Mouse (Mus musculus) heart, postnatal 36 days (tissue): Measurements from ENCODE around the gene Stim2. TPM values are rescaled to one million over a fixed set of nuclear protein-coding genes. Genes with fewer than 3 reads are reported as not detected.
A peak's percentile ranks its signal among the peaks of the same experiment; 100 is the strongest.

Experiments
- DNase-seq, 2 experiments: peaks; one replicate each; pipeline ENCODE4 v3.0.0; 2021 to 2022
- intact Hi-C: fragments of 180-260 bp; cut with DNase I; formaldehyde crosslinking; loops from one replicate; pipeline ENCODE4 v1.15.1; 2025
- total RNA-seq, 2 experiments: library from RNA; stranded (reverse); gene quantifications; 2 replicates each; pipeline ENCODE4 v1.2.3; 2021

Stim2 gene
- total RNA-seq, 2 experiments from 2014 or later: 14.0 to 17.0 TPM

- intact Hi-C loops: no loop called here
- no peak for DNase-seq
Observed at GRCm38 (mm10) chr5:54106669-54107068, 108.4 kb downstream of the Stim2 start.

GRCm38 (mm10) chr5:54107069-54107468 is 108.8 kb downstream of the Stim2 start:
- intact Hi-C loops: no loop called here
- DNase-seq: no peak

DNA sequence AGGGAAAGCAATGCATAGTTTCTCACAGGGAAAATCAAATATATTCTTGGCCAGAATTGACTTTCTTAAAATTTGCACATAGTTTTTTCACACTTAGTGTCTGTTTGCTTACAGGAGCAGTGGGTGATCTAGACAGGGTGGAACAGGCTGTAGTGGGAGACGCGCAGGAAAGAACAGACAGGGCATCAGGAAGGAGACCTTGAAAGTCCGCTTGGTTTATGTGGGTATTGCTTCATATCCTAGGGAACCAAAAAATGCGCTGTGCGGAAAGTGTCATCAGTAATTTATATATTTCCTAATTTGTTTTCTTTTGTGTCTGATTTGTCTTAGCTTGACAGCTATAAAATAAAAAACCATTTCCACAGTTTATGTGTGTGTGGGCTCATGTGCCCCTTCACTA is 110.8 kb downstream of the Stim2 start:
- no peak for DNase-seq
- intact Hi-C loops: no loop called here

GRCm38 (mm10) chr5:54110789-54111188 is 112.5 kb downstream of the Stim2 start:
- intact Hi-C loops: loop anchor here (5.0 to 10.0 kb wide), 5 partner anchors 113 to 783 kb away; partner anchors contain the start of gene Stim2

DNA sequence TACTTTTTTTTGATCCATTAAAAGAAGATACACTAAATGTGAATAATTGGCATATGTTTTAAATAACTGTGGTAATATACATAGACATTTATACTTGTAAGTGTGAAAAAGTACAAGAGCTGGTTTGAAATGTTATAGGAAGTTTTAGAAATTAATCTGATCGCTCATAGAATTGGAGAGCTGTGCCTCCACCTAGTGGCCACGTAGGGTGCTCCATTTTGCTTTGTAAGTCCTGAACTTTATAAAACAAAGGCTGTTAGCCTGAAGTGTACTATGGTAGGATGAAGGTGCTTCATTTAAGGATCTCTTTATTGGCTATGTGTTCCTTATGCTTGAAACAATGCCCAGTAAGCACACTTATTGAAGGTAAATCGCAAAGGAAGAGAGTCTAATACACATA is 115.0 kb downstream of the Stim2 start:
- DNase-seq: peak; percentile 63 to 71
- intact Hi-C loops: loop anchor here (1.0 to 10.0 kb wide), 6 partner anchors 116 to 786 kb away; partner anchors contain the start of gene Stim2

More at GRCm38 (mm10) chr5:54110789-54111188, 112.5 kb downstream of the Stim2 start:
- no peak for DNase-seq

- DNase-seq: no peak
- intact Hi-C loops: loop anchor here (10.0 kb wide), 1 partner anchor 762 kb away; no protein-coding TSS in a partner anchor
Observed at GRCm38 (mm10) chr5:54116538-54116937, 118.2 kb downstream of the Stim2 start.

- DNase-seq: no peak
- intact Hi-C loops: loop anchor here (10.0 kb wide), 1 partner anchor 764 kb away; no protein-coding TSS in a partner anchor
Observed at GRCm38 (mm10) chr5:54118410-54119212, 120.3 kb downstream of the Stim2 start.

DNA sequence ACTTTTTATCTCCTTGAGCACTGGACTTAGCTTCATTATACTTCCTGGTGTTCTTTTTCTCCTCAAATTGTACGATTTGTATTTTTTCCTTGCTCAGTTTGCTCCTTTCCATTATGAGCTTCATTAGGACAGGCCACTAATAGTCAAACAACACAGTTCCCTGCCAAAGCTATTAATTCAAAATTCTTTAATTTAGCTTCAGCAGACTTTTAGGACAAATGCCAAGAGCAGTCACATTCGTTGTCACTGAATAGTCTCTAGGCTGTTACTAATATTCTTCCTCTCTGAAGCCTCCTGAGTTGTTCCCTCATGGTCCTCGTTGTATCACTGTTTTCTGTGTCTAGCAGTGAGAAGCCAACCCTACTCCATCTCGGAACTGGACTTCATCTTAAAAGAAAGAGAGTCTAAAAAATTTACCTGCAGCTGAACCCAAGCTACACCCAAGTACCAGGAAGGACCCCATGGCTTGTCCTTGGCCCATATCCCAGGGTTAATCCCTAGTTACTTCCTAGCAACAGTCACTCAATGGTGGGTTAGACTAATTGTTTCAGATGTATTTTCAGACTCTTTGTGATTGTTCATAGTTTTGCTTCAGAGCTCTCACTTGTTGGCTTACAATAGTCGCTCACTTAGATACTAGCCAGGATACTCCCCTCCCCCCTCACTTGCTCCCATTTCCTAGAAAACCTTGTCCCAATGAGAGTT is 149.9 kb downstream of the Stim2 start:
- intact Hi-C loops: no loop called here
- no peak for DNase-seq

GRCm38 (mm10) chr5:54154503-54155226 is 156.4 kb downstream of the Stim2 start:
- intact Hi-C loops: loop anchor here (10.0 kb wide), 1 partner anchor 270 kb away; no protein-coding TSS in a partner anchor
- DNase-seq: peak in 1 of 2 experiments; percentile 18

- intact Hi-C loops: loop anchor here (10.0 kb wide), 1 partner anchor 269 kb away; no protein-coding TSS in a partner anchor
- no peak for DNase-seq
Observed at GRCm38 (mm10) chr5:54155227-54155776, 157.0 kb downstream of the Stim2 start.

- DNase-seq: no peak
- intact Hi-C loops: loop anchor here (10.0 kb wide), 1 partner anchor 269 kb away; no protein-coding TSS in a partner anchor
Observed at GRCm38 (mm10) chr5:54155916-54156315, 157.6 kb downstream of the Stim2 start.

- intact Hi-C loops: loop anchor here (10.0 kb wide), 1 partner anchor 268 kb away; no protein-coding TSS in a partner anchor
- DNase-seq: no peak
Observed at GRCm38 (mm10) chr5:54156944-54157527, 158.7 kb downstream of the Stim2 start.

DNA sequence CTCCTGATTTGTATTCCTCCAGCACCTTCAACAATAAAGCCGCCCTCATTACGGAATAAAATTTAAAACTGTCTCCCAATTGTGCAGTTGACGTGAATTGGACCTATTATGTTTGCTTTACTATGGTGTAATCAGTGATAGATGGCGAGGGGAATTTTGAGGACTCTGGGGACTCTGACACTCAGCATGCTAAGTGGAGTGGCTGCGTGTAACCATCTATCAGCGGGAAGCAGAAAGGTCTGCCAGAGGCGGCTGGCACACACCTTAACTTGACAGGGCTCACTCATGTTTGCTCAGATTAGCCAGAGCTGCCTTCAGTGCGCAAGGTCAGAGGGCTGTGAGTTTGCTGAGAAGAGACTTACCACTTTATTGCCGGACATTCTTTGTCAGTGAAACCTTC is 159.9 kb downstream of the Stim2 start:
- intact Hi-C loops: loop anchor here (10.0 kb wide), 1 partner anchor 267 kb away; no protein-coding TSS in a partner anchor
- peak; percentile 19 to 24 for DNase-seq

DNA sequence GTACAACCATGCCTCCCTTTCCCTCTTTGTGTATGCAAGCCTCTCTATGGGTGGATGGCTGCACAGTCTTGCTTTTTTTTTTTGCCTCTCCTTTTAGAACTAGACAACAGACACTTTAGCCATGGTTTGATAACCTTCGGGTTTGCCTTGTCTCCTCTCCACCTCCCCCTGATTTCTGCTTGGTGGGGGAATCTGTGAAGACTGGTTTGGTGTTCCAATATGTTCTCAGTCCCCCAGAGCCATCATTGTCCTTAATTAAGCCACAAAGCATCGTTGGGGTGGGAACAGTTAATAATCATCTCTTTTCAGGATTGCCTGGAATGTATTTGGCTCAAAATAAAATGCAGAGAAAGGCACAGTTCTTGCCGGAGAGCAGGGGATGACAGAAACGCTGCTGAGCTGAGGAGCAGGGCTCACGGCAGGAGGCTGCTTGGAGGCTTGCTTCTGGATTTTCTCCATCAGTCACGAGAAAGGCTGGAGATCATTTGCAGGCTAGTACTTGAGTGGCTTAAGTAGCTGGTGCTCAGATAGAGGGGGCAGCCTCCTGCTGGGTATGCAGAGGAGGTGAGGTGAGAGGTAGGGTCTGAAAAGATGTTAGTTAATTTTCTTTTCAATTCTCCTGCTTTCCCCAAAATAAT is 161.0 kb downstream of the Stim2 start:
- DNase-seq: no peak
- intact Hi-C loops: loop anchor here (10.0 kb wide), 1 partner anchor 266 kb away; no protein-coding TSS in a partner anchor

- intact Hi-C loops: no loop called here
- no peak for DNase-seq
Observed at GRCm38 (mm10) chr5:54160561-54160960, 162.3 kb downstream of the Stim2 start.

DNA sequence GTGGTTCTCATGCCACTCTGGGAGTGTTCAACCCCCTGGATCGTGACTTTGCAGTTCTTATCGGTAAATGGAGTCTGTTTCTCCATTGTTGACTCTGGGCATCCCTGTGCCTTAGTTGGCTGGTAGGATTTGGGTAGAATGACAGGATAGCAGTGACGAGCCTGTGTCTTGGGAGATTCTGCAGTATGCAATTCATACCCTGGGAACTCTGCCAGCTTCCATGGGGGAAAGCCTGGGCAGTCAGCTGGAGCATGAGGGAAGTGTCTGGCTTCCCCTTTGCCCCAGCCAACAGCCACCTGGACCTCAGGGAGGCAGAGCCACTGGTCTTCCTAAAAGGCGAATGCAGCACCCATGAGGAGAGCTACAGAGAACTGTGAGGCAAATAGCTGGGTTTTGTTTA is 165.6 kb downstream of the Stim2 start:
- no peak for DNase-seq
- intact Hi-C loops: no loop called here
